Mouse (Mus musculus) thymus, postnatal 25 days (tissue): Measurements from ENCODE around the gene Hspa12b.
A peak's percentile ranks its signal among the peaks of the same experiment; 100 is the strongest.

ENCODE experiments used
- DNase-seq: peaks from one replicate; pipeline ENCODE4 v3.0.0; 2022

The Hspa12b gene

DNA sequence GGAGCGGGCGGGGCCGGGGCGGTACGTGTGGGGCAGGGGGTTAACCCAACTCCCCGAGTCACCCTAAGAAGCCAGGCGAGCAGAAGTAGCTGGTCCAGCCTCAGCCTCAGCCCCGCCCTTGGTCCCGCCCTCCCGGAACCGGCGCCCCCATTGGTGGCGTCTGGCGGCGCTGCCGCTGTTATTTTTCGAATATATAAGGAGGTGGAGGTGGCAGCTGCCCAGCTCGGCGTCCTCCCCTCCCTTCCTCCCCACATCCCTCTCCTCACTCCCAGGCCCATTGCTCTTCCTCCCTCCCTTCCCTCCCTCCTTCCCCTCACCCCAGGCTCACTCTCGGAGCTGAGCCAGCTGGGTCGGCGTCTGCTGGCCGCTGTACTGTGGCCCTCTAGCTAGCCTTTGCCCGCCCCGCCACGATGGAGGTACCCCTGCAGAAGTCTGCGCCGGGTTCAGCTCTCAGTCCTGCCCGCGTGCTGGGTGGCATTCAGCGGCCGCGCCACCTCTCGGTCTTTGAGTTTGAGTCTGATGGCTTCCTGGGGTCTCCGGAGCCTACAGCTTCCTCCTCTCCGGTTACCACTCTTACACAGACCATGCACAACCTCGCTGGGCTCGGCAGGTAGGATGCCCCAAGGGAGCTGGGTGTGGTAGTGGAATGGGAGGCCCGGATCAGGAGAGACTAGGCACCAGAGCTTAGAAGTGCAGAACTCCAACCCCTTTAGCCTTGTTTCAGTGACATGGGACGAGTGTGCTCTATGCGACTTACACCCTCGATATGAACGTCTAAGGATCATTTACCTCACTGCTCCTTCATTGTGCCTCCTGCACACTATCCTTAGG is 59.9 kb downstream of the Hspa12b start, which contains the start of the genes Cdc25b and Spef1:
Gene Cdc25b (plus strand): TSS at position 179 of the 831 bp plus-strand sequence.
Gene Spef1 (minus strand): TSS at position 512 of the 831 bp plus-strand sequence.
- DNase-seq: peak; percentile 86

DNA sequence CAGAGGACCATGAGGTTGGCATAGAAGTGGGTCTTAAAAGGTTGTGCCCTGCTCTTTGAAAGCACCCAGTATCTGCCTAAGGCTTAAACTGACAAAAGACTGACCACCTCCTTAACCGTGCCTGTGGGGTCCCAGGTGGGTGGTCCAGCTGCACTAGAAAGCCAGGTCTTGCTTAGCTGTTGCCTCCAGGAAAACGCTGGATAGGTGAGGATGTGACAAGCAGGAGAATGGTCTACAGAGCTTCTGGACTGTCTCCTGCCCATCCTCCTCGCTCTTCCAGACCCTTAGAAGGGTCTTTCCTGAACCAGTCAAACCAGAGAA is 60.5 kb downstream of the Hspa12b start:
- DNase-seq: no peak

DNA sequence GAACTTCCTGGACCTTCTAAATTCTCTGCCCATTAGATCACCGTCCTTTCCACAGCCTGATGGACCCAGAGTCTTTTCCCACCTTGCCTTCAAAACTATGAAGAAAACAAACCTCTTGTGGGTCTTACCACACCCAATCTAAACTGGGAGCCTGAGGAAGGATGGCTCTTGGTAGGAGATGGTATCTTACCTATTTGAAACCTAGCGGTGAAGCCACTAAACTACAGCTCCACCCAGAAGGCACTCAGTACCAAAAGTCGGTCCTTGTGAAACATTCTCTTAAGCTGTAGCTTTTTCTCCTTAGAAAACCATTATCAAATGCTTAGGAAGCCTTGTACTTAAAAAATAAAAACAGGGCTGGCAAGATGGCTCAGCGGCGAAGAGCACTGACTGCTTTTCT is 61.2 kb downstream of the Hspa12b start:
- DNase-seq: no peak

DNA sequence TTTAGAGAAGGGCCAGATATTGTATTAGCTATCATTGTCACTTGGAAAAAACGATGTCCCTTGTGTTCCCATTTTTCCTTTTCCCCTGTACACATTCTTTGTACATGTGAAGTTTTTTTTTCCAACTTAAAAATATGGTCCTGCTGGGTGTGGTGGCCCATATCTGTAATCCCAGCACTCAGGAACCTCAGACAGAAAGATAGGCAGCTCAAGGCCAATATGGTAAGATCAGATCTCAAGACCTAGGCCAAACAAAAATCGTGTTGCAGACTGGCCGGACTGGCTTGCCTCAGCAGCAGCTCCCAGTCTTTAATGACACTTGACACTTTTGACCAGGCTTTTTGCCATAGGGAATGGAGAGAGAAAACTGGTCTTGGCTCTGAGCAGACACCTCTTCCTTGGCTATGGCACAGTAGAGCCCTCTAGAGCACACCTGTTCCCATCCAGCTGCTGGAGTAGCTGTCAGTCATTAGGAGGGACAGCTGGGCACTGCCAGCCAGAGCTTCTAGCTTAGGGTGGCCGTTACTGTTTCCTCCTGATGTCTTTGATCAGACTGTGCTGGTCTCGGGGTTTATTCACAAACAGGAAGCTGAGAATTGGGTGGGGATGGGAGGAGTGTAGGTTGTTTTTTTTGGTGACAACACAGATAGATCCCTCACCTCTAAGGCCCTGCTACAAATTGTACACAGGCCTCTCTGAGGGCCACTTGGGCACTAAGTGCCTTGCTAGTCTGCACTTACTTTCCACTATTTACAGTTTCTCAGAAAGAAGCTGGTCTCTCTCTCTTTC is 62.6 kb downstream of the Hspa12b start:
- DNase-seq: no peak

DNA sequence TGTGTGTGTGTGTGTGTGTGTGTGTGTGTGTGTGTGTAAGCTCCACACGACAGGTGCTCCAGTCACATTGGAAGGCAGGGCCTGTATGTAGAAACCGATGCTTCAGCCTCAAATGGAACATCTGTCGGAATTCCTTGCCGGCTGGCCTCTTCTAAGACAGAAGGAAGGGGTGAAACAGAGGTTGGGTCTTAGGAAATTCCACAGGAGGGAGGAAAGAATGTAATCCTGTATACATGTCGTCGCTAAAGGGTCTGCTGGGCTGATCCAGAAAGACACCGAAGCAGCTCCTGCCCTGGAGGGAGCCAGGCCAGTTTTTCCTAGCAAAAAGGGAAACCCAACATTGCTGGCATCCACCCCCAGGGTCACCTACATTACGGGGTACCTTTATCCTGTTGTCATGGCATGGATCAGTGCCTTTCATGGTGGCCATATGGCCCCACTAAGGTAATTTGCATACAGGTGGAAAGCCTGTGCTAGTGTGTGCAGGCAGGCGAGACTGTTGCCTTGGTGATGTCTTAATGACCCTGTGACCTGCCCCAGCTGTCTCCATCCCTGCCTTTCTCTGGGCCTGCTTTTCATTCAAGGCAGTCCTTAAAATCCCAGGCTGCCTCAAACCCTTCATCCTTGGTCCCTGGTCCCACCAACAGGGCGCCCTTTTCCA is 63.4 kb downstream of the Hspa12b start:
- no peak for DNase-seq

DNA sequence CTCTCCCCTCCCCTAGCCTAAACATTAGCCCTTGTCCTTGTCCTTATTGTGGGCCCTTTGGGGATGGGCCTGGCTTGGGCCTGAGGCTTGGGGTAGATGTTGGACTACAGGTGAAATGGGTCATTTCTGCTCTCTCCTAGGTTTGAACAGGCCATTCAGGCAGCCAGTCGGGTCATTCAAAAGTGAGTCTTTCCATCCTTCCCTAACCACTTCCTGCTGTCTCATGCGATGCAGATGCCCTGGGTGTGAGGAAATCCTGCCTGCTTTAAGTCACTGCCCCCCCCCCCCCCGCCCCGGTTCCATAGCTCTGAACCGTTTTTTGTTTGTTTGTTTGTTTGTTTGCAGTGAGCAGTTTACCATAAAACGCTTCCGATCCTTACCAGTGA is 63.9 kb downstream of the Hspa12b start:
- no peak for DNase-seq
